Mouse (Mus musculus) lung, embryonic 15.5 days (tissue): ENCODE data around the gene Tsc22d4. TPM values are rescaled to one million over a fixed set of nuclear protein-coding genes. Genes with fewer than 3 reads are reported as not detected.

Source experiments
- ATAC-seq: fragments of 200-750 bp; cut with Nextera tagmentation; 2 replicates; pipeline ENCODE4 v1.8.0; 2017; ENCODE audit warnings: moderate number of reproducible peaks, borderline replicate concordance; ENCODE audit not compliant: low FRiP score, low TSS enrichment; ENCODE audit errors: extremely low read depth
- H3K27ac ChIP-seq: fragments of 300-500 bp; sonication (generic); 2 replicates; pipeline ENCODE4 v1.5.1; 2015; ENCODE audit warnings: moderate library complexity, mild to moderate bottlenecking, inconsistent platforms
- H3K27me3 ChIP-seq: fragments of 300-500 bp; sonication (generic); 2 replicates; pipeline ENCODE4 v1.6.1; 2015; ENCODE audit warnings: inconsistent platforms
- H3K36me3 ChIP-seq: fragments of 300-500 bp; sonication (generic); 2 replicates; pipeline ENCODE4 v1.6.1; 2015; ENCODE audit warnings: inconsistent platforms
- H3K4me1 ChIP-seq: fragments of 300-500 bp; sonication (generic); 2 replicates; pipeline ENCODE4 v1.6.1; 2015; ENCODE audit warnings: inconsistent platforms
- H3K4me2 ChIP-seq: fragments of 300-500 bp; sonication (generic); 2 replicates; pipeline ENCODE4 v1.6.1; 2015; ENCODE audit warnings: inconsistent platforms, mild to moderate bottlenecking, moderate library complexity
- H3K4me3 ChIP-seq: fragments of 300-500 bp; sonication (generic); 2 replicates; pipeline ENCODE4 v1.5.1; 2015; ENCODE audit warnings: mild to moderate bottlenecking, inconsistent platforms
- H3K9ac ChIP-seq: fragments of 300-500 bp; sonication (generic); 2 replicates; pipeline ENCODE4 v1.6.1; 2015; ENCODE audit warnings: inconsistent platforms
- H3K9me3 ChIP-seq: fragments of 300-500 bp; sonication (generic); 2 replicates; pipeline ENCODE4 v1.6.1; 2016; ENCODE audit warnings: inconsistent platforms
- WGBS: fragments of 180-500 bp; shearing (Covaris S2); methylation state at CpG from one replicate; pipeline ENCODE4 v1.1.7; 2015; 5-methylcytosine and 5-hydroxymethylcytosine counted together
- polyA plus RNA-seq: library from polyadenylated mRNA; unstranded; fragments of >200 nt; fragmentation: Nextera tagmentation; extraction: Ambion mirVana; gene quantifications from 2 replicates; pipeline ENCODE4 v1.2.1, GENCODE M21; 2015

The Tsc22d4 gene
- polyA plus RNA-seq, 1 experiment from 2014 or later = 150 TPM

DNA sequence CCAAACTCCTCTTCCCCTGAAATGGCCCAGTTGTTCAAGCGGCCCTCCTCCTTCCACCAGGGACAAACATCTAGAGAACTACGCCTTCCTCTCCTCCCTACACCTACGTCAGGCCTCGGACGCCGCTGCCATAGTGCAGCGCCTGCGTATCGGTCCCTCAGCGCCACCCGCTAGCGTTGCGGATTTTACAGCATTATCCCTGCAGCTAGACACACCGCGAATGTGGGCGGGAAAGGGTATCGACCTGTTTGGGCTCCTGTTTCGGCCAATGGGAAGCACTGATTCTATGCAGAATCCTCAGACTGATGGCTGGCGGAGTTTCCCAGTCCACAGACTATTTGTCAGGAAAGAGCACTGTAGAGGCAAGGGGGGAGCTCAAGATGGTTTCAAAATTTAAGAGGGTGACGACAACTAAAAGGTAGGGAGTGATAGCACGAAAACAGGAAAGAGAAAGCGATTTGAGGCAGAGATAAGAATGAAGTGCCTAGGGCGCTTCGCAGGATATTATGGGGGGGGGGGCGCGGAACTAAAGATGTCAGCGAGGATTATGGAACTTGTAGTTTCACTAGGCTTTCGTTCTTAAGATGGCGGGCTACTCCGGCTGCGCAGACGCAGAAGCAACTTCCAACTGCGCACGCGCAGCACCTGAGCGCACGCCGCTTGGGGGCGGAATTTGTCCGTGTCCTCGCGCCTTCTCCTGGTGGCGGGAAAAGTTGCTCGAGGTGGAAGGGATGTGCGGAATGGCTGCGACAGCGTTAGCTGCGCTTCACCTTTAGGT is 41.8 kb downstream of the Tsc22d4 start, which contains the start of the genes Mepce and Zcwpw1:
Gene Mepce, minus strand, starts transcription at position 505 of the 778 bp plus-strand sequence.
Gene Zcwpw1, plus strand, starts transcription at position 648 of the 778 bp plus-strand sequence.
- Histone ChIP-seq H3K27ac (peak within 1 kb of the TSS; percentile 99), H3K4me2 (peak within 1 kb of the TSS; percentile 70), H3K4me3 (peak within 1 kb of the TSS; percentile 61), H3K9ac (peak within 1 kb of the TSS; percentile 79), H3K4me1 (peaks cover 36% of the 10 kb centered on the region), H3K27me3 (no peaks in the 10 kb centered on the region), H3K36me3 (peaks cover 14% of the 10 kb centered on the region), H3K9me3 (no peaks in the 10 kb centered on the region)
- ATAC-seq = peak; percentile 52
- WGBS = under 1% methylated on average over 48 of the region's 48 CpGs

DNA sequence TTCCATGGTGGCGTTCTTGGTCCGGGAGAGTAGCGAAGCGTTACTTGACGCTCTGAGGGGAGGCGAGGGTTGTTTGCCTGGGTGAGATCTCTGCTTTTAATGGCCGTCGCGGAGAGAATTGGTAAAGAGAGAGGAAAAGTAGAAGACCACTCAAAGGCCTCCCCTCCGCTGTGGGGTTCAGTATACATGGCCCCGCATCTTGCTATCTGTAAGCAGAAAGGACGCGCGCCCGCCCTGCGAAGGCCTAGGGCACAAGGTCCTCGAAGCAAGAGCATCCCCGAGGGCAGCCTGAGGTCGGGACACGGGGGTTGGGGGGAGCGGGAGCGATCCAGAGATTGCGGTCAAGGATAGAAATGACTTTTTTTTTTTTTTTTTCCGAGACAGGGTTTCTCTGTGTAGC is 42.6 kb downstream of the Tsc22d4 start:
- ATAC-seq = no peak
- Histone ChIP-seq H3K9ac (peak overlapping the region; percentile 14; the same call in 1 of the 2 replicates), H3K27ac (no peak overlapping the region), H3K4me1 (peaks cover 28% of the 10 kb centered on the region), H3K36me3 (peaks cover 6% of the 10 kb centered on the region; the same call in 1 of the 2 replicates), H3K9me3 (no peaks in the 10 kb centered on the region), H3K4me2 (peak overlapping the region; percentile 70), H3K27me3 (no peaks in the 10 kb centered on the region), H3K4me3 (peak overlapping the region; percentile 61)
- 68% methylated on average over 24 of the region's 24 CpGs for WGBS

DNA sequence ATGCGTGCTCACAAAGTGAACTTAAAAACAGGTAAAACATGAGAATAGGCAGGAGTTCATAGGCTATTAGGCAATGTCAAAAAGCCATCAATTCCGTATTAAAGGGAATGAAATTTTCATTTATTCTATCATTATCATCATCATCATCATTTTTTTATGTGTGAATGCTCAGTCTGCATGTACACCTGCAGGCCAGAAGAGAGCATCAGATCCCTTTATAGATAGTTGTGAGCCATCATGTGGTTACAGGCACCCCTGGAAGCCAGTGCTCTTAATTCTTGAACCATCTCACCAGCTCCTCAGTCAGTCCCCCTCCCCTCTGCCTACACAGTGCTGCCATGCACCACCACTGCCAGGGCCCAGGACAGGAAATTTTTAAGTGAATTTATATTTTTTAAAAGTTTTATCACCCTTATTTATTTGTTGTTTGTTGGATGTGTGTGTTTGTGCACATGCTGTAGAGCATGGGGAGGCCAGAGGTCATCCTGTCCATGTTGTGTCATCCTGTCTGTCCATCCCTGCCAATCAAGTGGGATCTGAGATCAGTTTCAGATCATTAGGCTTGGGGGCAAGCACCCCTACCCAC is 43.5 kb downstream of the Tsc22d4 start:
- Histone ChIP-seq H3K27me3 (no peaks in the 10 kb centered on the region), H3K9ac (no peak overlapping the region), H3K4me3 (no peak overlapping the region), H3K4me2 (no peak overlapping the region), H3K4me1 (peaks cover 19% of the 10 kb centered on the region), H3K9me3 (no peaks in the 10 kb centered on the region), H3K36me3 (0 out of 2 replicates have a peak, but pooled peaks cover 3% of the 10 kb centered on the region), H3K27ac (no peak overlapping the region)
- 100% methylated on average over 2 of the region's 2 CpGs for WGBS
- no peak for ATAC-seq

DNA sequence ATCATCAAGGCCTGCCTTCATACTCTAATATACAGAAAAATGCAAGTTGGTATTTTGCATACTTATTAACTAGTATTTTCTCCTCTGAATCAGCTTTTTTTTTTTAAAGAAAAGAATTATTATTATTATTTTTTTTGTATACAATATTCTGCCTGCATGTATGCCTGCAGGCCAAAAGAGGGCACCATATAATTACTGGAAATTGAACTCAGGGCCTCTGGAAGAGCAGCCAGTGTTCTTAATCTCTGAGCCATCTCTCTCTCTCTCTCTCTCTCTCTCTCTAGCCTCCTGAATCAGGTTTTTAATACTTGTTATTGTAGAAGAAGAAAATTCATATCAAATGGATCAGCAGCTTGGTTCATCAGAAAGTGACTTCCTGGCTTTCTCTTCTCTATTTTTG is 46.0 kb downstream of the Tsc22d4 start:
- Histone ChIP-seq H3K4me2 (no peak overlapping the region), H3K9me3 (no peaks in the 10 kb centered on the region), H3K27me3 (no peaks in the 10 kb centered on the region), H3K4me1 (peaks cover 6% of the 10 kb centered on the region), H3K27ac (no peak overlapping the region), H3K4me3 (no peak overlapping the region), H3K36me3 (no peaks in the 10 kb centered on the region), H3K9ac (no peak overlapping the region)
- no peak for ATAC-seq

DNA sequence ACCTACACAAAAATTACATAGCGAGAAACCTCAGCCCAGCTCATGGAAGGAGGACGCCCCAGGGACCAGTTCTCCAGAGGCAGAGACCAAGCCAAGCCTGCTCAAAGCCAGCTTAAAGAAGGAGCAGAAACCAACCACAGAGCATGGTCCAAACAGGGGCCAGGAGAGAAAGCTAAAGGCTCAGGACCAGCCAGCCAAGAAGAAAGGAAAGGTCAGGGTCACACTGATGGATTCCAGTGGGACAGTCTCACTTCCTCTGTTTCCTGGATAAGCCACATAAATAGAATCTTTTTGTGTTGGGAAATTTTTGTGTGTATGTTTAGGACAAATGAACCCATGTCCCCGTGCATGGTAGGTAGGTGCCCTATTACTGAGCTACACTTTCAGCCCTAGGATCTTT is 51.1 kb downstream of the Tsc22d4 start:
- no peak overlapping the region for H3K4me2 ChIP-seq
- no peaks in the 10 kb centered on the region for H3K36me3 ChIP-seq
- no peak overlapping the region for H3K4me3 ChIP-seq
- H3K4me1 ChIP-seq = no peaks in the 10 kb centered on the region
- no peak overlapping the region for H3K9ac ChIP-seq
- WGBS = 74% methylated on average over 3 of the region's 3 CpGs
- no peak for ATAC-seq
- H3K9me3 ChIP-seq = no peaks in the 10 kb centered on the region
- no peak overlapping the region for H3K27ac ChIP-seq
- no peaks in the 10 kb centered on the region for H3K27me3 ChIP-seq

DNA sequence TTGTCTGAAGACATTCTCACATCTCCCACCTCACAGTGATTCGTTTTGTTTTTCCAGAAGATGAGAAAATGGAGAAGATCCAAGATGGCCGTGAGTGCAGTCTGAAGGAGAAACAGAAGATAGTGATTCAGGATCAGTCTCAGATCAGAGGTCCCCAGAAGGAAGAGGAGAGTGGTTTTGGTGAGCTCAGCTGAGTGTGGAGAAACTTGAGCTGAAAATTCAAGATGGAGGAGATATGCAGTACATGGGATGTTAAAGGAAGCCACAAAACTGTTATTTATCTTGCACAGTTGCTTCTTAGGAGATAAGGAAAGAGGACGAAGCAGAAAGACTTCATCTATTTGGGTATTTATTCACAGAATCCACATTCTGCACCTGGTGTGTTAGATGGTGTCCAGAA is 55.4 kb downstream of the Tsc22d4 start:
- no peak overlapping the region for H3K4me2 ChIP-seq
- H3K36me3 ChIP-seq = no peaks in the 10 kb centered on the region
- no peak overlapping the region for H3K9ac ChIP-seq
- 73% methylated on average over 3 of the region's 3 CpGs for WGBS
- no peak for ATAC-seq
- no peak overlapping the region for H3K27ac ChIP-seq
- H3K9me3 ChIP-seq = no peaks in the 10 kb centered on the region
- H3K4me3 ChIP-seq = no peak overlapping the region
- no peaks in the 10 kb centered on the region for H3K4me1 ChIP-seq
- no peaks in the 10 kb centered on the region for H3K27me3 ChIP-seq

DNA sequence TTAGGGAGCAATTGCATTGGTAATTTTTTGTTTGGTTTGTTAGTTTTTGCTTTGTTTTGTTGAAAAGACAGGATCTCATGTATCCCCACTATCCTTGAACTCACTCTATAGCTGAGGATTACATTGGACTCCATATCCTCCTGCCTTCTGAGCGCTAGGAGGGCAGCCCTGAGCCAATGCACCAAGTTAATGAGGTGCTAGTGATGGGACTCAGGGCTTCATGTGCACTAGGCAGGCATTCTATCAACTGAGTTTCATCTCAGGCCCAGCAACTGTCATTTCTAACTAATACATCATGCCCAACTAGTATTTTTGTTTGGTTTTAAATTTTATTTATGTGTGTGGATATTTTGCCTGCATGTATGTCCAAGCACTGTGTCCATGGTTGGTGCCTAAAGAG is 60.6 kb downstream of the Tsc22d4 start:
- no peak overlapping the region for H3K4me2 ChIP-seq
- H3K4me1 ChIP-seq = no peaks in the 10 kb centered on the region
- H3K9me3 ChIP-seq = no peaks in the 10 kb centered on the region
- no peaks in the 10 kb centered on the region for H3K36me3 ChIP-seq
- H3K9ac ChIP-seq = no peak overlapping the region
- H3K27me3 ChIP-seq = no peaks in the 10 kb centered on the region
- no peak; the same call in 1 of the 2 replicates for ATAC-seq
- no peak overlapping the region for H3K27ac ChIP-seq
- no peak overlapping the region for H3K4me3 ChIP-seq
- 32% methylated on average over 1 of the region's 1 CpGs for WGBS

DNA sequence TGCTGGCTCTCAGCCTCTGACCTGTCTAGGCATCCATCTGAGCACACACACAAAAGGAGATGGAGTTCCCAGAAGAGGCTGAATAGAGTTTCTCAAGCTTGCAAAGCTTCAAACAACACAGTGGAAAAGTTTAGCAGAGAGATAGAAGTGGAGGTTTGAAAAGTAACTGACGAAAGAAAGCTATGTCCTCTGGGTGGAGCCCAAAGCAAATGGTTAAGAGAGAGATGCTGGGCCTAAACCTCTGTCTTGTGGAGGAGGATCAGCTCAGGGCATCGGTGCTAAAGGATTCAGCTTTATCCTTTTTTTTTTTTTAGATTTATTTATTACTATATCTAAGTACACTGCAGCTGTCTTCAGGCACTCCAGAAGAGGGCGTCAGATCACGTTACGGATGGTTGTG is 62.8 kb downstream of the Tsc22d4 start:
- no peak overlapping the region for H3K27ac ChIP-seq
- H3K4me2 ChIP-seq = no peak overlapping the region
- no peaks in the 10 kb centered on the region for H3K4me1 ChIP-seq
- no peaks in the 10 kb centered on the region for H3K27me3 ChIP-seq
- H3K9ac ChIP-seq = no peak overlapping the region
- no peaks in the 10 kb centered on the region for H3K36me3 ChIP-seq
- no peak overlapping the region for H3K4me3 ChIP-seq
- H3K9me3 ChIP-seq = no peaks in the 10 kb centered on the region
- no peak for ATAC-seq
- 92% methylated on average over 5 of the region's 5 CpGs for WGBS

DNA sequence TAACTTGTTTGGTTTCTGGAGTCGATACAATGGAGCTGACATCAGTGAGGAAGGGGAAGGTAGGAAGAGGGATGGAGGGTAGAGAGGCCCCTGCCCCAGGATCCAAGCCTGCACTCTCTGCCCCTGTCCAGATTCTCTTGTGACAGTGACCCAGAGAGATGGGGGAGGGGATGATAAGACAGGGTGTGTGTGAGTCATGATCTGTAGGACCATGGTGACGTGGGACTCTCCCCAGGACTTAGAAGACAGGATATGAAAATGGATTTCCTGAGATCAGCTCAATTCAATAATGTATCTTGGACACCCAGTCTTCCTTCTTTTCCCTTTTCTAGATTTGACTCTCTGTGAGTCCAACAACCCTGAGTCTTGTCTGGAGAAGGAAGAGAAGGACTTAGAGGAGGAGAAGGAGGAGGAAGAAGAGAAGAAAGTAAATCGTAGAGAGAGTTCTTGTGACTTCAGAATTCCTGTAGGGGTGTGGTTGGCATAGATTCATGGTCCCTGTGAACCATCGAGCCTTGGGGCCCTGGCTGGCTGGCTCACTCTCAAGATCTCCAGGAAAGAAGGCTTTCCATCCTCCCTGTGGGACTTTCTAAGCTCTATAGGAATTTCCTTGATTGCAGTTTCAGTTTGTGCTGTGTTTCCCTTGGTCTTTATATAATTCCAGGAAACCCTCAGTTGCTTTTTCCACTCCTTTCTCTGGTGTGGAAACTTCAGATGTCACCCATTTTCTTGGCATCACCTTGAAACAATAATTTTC is 72.1 kb downstream of the Tsc22d4 start:
- 36% methylated on average over 4 of the region's 4 CpGs for WGBS
- no peak for ATAC-seq
- Histone ChIP-seq H3K4me2 (no peak overlapping the region), H3K4me1 (no peaks in the 10 kb centered on the region), H3K36me3 (no peaks in the 10 kb centered on the region), H3K4me3 (no peak overlapping the region), H3K9me3 (no peaks in the 10 kb centered on the region), H3K27me3 (no peaks in the 10 kb centered on the region), H3K27ac (no peak overlapping the region), H3K9ac (no peak overlapping the region)

Other genes with a start within 250 kb of the Tsc22d4 start
- gene Pop7, start 243.2 kb upstream of the Tsc22d4 start, polyA plus RNA-seq = 54.1 and 58.4 TPM in 2 replicates
- gene Gigyf1, start 227.2 kb upstream of the Tsc22d4 start, polyA plus RNA-seq = 11.8 and 12.1 TPM in 2 replicates
- 0.55 and 0.66 TPM in 2 replicates for gene Epo, start 212.5 kb upstream of the Tsc22d4 start, polyA plus RNA-seq
- 414 and 437 TPM in 2 replicates for gene Gnb2, start 212.2 kb upstream of the Tsc22d4 start, polyA plus RNA-seq
- 0.24 and 0.71 TPM in 2 replicates for gene Actl6b, start 192.2 kb upstream of the Tsc22d4 start, polyA plus RNA-seq
- 0.31 and 0.40 TPM in 2 replicates for gene Tfr2, start 175.9 kb upstream of the Tsc22d4 start, polyA plus RNA-seq
- 31.6 and 32.8 TPM in 2 replicates for gene Mospd3, start 144.7 kb upstream of the Tsc22d4 start, polyA plus RNA-seq
- 130 TPM in 2 replicates for gene Pcolce, start 131.9 kb upstream of the Tsc22d4 start, polyA plus RNA-seq
- gene Fbxo24, start 116.7 kb upstream of the Tsc22d4 start, polyA plus RNA-seq = 0.08 and 0.21 TPM in 2 replicates
- gene Lrch4, start 116.6 kb upstream of the Tsc22d4 start, polyA plus RNA-seq = 35.7 and 37.1 TPM in 2 replicates
- gene Gm20605, start 116.6 kb upstream of the Tsc22d4 start, polyA plus RNA-seq = 9.4 and 9.6 TPM in 2 replicates
- gene Sap25, start 104.4 kb upstream of the Tsc22d4 start, polyA plus RNA-seq = 6.5 and 8.3 TPM in 2 replicates
- gene Irs3, start 100.0 kb upstream of the Tsc22d4 start, polyA plus RNA-seq = 0.06 TPM in 1 of 2 replicates, not detected in the other
- gene Agfg2, start 61.0 kb upstream of the Tsc22d4 start, polyA plus RNA-seq = 15.5 and 16.7 TPM in 2 replicates
- gene Nyap1, start 4.1 kb upstream of the Tsc22d4 start, polyA plus RNA-seq = 1.6 and 1.8 TPM in 2 replicates
- gene Ppp1r35, start 33.1 kb downstream of the Tsc22d4 start, polyA plus RNA-seq = 33.7 and 33.9 TPM in 2 replicates
- gene Mepce, start 41.9 kb downstream of the Tsc22d4 start, polyA plus RNA-seq = 11.5 and 12.3 TPM in 2 replicates
- 23.1 and 28.2 TPM in 2 replicates for gene Zcwpw1, start 42.1 kb downstream of the Tsc22d4 start, polyA plus RNA-seq
- gene Pilra, start 90.6 kb downstream of the Tsc22d4 start, polyA plus RNA-seq = 3.4 and 4.0 TPM in 2 replicates
- gene Pilrb1, start 112.4 kb downstream of the Tsc22d4 start, polyA plus RNA-seq = 0.76 and 0.78 TPM in 2 replicates
- gene Pilrb2, start 126.1 kb downstream of the Tsc22d4 start, polyA plus RNA-seq = 0.83 and 1.1 TPM in 2 replicates
- 0.33 and 0.37 TPM in 2 replicates for gene Cyp3a13, start 175.9 kb downstream of the Tsc22d4 start, polyA plus RNA-seq
- gene Gjc3, start 217.4 kb downstream of the Tsc22d4 start, polyA plus RNA-seq = 0.10 and 0.12 TPM in 2 replicates
- gene Azgp1, start 235.8 kb downstream of the Tsc22d4 start, polyA plus RNA-seq = 0.17 TPM in 1 of 2 replicates, not detected in the other